Mouse (Mus musculus): ENCODE data around the gene Htr1f.
"Not testable (repeated sequence)": the region's sequence is repeated elsewhere in the genome, so short reads cannot be mapped to it uniquely, and the experiment has no call there.

Htr1f gene

DNA sequence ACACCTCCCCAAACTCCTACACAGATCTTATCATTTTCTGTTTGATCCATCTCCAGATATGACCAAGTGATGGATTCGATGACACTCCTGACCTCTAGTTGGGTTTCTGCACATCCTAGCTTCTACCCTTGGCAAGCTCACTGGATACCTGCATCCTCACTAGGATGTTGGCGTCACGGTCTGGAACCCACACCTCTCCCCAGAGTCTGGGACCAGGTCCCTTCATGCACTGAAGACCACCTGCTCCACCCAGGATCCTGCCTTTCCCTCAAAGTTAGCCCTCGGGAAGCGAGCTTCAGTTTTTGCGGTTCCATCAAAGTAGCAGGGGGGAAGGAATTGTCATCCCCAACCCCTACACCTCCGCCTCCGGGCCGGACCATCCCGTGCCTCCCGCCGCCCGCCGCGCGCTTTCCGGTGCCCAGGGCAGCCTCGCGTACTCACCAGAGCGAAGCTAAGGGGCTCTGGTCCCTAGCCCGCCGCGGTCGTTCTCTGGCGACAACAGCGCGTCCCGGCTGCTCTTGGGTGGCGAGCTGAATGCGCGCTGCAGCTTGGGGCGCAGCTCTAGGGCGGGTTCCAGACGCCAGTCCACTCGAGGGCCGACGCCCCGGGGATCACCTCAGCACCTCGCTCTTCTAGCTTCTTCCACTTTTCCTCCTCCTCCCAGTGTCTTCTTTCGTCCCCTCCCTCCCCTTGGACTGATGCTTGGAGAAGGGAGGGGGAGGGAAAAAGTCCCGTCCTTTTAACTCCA lies at the start of gene Htr1f:
Gene Htr1f, minus strand, starts transcription at position 671 of the 748 bp plus-strand sequence.
- DNase-seq (ENCODE audit: low read depth): no peak

GRCm38 (mm10) chr16:65139771-65140170 lies 34.1 kb upstream of the Htr1f start:
- DNase-seq (ENCODE audit: low read depth): no peak

- no peak for DNase-seq (ENCODE audit: low read depth)
These were observed 23.7 kb upstream of the Htr1f start for GRCm38 (mm10) chr16:65129391-65129790.

DNA sequence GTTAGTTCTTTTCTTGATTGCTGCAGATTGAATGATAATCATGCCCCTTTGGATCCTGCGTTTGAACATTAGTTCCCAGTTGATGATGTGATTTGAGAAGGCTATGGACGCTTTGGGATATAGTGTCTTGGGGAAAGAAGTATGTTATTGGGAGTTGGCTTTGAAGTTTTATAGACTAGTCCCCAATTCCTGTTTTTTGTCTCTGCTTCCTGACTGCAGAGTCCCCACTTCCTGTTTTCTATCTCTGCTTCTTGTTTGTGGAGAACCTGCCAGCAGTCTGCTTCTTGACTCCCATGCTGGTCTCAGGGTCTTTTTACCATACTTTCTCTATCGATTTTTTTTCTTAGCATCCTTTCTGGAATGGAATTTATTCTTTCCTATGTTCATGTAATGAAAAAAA lies 22.2 kb upstream of the Htr1f start:
- DNase-seq (ENCODE audit: low read depth): no peak

DNA sequence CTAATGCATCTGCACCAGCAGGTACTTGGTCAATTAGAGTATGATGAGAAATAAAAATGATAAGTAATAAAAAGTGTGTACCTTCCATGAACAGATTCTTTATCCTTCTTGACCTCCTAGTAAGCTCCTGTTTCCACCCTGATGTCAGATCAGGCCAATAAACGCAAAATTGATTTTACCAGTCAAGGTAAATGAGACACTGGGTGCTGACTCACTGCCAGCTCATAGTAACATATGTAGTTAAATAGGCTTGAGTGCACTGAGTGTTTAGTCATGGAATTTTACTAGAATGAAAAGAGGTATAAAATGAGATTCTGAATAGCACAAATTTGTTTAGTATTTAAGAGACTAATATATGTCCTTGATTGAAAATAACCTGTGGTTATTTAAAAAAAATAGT lies 6.6 kb upstream of the Htr1f start:
- no peak for DNase-seq (ENCODE audit: low read depth)

- DNase-seq (ENCODE audit: low read depth): no peak
These were observed 12.1 kb downstream of the Htr1f start for GRCm38 (mm10) chr16:65093552-65093951.

DNA sequence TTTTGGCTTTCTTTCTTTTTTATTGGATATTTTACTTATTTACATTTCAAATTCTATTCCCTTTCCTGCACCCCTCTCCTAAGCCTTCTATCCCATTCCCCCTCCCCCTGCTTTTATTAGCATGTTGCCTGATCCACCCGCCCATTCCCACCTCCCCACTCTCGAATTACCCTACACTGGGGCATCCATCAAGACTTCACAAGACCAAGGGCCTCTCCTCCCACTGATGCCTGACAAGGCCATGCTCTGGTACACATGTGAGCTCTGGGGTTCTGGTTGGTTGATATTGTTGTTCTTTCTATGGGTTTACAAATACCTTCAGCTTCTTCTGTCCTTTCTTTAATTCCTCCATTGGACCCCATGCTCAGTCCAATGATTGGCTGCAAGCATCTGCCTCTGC lies 22.2 kb downstream of the Htr1f start:
- DNase-seq (ENCODE audit: low read depth): no peak

DNA sequence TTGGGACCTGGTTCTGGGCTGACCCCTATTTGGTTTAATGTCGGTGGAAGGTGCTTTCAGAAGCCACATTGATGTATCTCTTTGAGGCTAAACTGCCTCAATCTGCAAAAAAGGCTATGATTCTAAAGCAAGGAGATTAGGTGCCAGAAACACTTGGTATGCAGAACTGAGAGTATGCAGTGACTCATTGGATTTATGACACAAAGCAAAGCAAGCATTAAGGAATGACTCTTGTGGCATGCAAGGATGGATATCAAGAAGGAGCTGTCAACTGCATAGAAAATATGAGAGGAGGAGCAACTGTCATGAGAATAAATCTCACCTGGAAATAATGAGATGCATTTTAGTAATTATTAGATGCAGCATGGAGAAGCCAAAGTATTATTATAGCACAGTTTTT lies 35.8 kb downstream of the Htr1f start:
- DNase-seq (ENCODE audit: low read depth): no peak

- no peak for DNase-seq (ENCODE audit: low read depth)
These were observed 39.4 kb downstream of the Htr1f start for GRCm38 (mm10) chr16:65066264-65066663.

- DNase-seq (ENCODE audit: low read depth): not testable (repeated sequence)
These were observed 67.8 kb downstream of the Htr1f start for GRCm38 (mm10) chr16:65037660-65038425.

DNA sequence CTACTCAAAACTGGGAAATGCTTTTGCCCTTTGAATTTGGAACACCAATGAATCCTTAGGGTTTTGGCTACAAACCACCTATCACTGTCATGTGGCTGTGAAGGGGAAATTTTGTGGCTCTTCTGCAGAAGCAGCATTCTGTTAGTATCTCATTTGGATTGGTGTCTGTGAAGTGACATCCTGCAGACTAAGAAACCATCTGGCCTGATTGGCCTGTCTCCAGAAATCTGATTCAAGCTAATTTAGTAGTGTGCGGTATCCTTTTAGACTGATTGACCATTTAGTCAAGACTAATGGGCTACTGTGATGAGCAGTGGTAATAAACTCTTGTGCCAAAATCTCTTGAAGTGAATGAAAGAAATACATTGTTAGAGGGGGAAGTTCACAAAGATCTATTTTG lies 76.0 kb downstream of the Htr1f start:
- no peak for DNase-seq (ENCODE audit: low read depth)

- DNase-seq (ENCODE audit: low read depth): no peak
These were observed 83.3 kb downstream of the Htr1f start for GRCm38 (mm10) chr16:65022364-65022763.

DNA sequence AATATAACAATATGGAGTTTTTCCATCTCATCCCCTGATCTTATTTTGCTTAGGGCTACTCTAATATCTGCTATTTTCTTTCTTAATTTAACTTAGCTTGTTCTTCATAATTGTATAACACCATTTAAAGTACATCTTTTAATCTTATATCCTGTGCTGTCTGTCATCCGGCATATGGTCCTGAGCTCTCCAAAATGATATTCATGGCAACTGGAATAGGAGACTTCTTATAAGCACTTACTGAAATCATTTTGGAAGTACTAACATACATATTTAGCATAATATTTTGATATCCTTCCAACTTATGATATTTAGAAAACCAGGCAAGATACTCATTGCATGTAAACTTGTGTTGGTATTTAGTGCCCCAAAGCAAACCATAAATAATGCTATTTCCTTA lies 86.9 kb downstream of the Htr1f start:
- DNase-seq (ENCODE audit: low read depth): no peak

- no peak for DNase-seq (ENCODE audit: low read depth)
These were observed 87.5 kb downstream of the Htr1f start for GRCm38 (mm10) chr16:65018134-65018533.

- DNase-seq (ENCODE audit: low read depth): no peak
These were observed 88.1 kb downstream of the Htr1f start for GRCm38 (mm10) chr16:65017566-65017965.

GRCm38 (mm10) chr16:65015241-65015640 lies 90.4 kb downstream of the Htr1f start:
- peak; percentile 3 for DNase-seq (ENCODE audit: low read depth)

DNA sequence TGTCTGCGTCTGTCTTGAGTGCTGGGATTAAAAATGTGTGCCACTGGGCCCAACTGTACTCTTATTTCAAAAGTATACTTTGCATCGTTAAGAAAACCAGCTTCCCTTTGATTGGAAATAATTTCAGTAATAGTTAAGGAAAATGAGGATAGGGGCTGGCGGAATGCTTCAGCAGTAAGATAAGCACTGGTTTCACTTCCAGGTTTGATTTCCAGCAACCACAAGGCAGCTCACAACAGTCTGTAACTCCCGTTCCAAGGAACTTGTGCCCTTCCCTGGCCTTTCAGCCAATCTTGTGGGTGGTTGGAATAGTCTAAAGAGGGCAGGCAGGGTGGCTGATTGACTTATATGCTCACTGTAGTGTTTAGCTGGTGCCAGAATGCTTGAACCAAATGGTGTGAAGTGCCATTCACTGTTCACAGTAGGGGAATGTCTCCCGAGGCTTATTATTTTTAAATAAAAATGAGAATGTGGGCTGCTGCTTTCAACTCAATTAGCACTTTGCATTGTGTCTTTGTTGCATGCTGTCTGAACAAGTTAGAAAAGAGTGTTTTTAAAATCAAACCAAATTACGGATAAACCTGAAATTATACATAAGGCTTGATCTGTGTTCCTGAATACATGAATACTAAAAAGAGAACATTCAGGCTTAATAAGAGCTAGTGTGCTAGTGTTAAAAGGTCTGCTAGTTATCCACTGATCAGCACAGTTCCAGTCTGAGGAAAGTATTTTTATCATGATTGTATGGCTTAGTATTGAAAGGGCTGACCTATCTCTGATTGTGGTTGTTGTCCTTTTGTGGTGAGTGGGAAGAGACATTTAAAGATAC lies 103.4 kb downstream of the Htr1f start:
- DNase-seq (ENCODE audit: low read depth): no peak

DNA sequence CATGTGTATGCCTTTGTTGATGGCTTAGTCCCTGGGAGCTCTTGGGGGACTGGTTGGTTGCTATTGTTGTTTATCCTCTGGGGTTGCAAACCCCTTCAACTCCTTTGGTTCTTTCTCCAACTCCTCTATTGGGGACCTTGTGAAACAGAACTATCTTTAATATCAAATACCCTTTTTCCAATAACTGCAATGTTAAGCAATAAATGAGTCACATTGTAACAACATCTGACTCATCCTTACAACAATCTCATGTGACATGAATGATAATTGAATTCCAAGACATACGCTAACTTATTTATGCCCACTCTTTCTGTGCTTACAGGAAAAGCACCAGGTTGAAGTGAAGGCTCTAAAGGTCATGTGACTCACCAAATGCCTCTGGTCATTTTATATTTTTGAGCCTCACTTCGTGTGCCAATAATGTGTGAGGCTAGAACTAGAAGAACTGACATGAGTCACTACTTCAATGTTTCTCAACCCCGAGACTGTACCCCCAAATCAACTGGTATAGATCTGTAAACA lies 116.3 kb downstream of the Htr1f start:
- peak; percentile 7 for DNase-seq (ENCODE audit: low read depth)

DNA sequence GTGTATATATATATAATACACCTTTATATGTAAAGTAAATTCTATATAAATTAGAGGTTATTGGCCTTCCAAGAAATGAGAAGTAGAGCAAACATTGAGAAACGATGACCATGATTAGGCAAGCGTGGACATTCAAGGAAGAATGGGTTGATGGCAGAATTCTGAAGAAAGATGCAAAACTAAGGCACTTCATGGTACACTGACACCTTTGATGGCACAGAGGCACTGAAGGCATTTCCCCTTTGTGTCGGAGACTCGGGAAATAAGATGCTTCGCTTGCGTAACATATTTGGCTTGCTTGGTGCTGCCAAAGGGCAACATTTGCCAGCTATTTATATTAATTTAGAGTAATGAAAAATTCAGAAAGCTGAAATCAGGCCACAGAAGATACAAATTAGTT lies 118.1 kb downstream of the Htr1f start:
- DNase-seq (ENCODE audit: low read depth): no peak

- DNase-seq (ENCODE audit: low read depth): no peak
These were observed 118.6 kb downstream of the Htr1f start for GRCm38 (mm10) chr16:64987049-64987448.

- DNase-seq (ENCODE audit: low read depth): no peak
These were observed 131.0 kb downstream of the Htr1f start for GRCm38 (mm10) chr16:64974636-64975035.

DNA sequence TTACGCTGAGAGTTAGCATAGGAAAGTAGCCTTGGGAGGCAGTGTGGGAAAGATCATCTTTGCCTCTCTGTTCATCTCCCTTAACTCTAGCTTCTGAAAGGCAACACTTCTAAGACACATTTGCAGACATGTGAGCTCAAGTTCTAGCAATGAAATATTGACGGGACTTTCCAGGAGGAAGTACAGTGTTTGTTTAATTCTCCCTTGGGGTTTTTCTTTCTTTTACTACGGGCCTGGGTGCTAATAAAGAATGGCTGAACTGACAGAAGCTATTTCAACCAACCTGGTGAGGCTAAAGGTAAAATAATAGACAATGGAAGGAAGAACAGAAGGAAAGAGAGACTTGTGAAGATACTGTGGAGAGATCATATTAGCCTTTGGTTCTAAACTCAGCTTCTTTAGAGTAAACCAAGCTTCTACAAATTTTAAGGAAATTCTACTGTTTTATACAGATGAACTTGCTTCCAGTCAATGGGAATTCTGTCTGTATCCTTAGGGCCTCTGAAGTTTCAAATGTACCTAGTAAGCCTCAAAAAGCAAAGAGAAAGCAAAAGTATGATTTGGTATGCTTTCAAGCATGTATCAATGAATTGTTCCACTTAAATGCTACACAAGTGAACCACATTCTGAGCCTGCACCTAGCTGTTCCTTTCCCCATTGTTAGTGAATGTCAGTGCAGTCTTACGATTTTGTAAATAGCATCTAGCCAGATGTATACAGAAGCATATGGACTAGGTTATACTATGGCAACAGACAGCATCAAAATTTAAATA lies 131.9 kb downstream of the Htr1f start:
- no peak for DNase-seq (ENCODE audit: low read depth)

Data from fibroblast of lung, adult 2 months (primary cell).